Mouse (Mus musculus) ZHBTc4 (cell line): ENCODE results near the gene Lrrc58.

Source experiments
- DNase-seq: peaks from one replicate; pipeline ENCODE4 v3.0.0-alpha.2; 2011; ENCODE audit warnings: low read depth, low spot score

Gene Lrrc58

DNA sequence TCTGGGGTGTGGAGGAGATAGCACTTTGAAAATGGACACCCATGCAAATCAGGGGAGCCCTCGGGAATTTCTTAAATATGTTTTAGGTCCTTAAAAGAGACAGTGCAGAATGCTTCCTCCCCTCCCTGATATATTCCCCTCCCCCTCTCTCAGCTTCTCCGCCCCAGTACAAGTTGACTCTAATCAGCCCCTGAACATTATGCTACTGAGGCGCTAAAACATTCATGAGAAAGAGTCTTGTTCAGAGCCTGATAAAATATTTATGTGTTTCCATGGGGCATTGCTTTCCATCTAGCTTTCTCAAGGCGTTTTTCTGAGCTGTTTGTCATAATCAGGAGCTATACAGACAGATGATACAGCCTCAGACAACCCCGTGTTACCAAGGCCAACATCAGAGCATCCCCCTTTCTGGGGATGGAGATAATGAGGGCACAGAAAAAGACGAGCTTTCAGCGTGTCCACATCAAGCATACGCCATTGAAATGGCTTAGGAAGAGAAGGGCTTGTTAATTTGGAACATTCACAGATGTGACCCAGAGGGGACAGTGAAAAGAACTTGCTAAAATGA is 52.7 kb downstream of the Lrrc58 start:
- no peak for DNase-seq

DNA sequence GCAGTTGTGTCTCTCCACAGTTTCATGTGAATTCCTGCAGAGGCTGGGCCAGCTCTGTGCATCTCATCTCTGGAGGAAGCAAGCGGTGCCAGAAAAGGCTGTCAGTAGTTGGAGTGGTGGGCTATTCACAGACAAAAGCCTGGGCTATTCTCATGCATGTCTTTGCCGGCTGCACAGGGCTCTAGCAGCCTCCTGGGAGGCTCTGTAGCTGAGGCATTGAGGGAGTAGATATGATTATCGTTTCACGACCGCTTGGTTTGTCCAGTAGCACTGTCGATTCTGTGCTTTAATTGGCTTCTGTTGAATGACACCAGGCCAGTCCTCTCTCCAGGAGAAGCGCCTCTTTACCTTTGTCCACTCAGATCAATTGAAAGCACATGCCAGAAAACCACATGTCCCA is 57.9 kb downstream of the Lrrc58 start:
- DNase-seq: peak; percentile 14

DNA sequence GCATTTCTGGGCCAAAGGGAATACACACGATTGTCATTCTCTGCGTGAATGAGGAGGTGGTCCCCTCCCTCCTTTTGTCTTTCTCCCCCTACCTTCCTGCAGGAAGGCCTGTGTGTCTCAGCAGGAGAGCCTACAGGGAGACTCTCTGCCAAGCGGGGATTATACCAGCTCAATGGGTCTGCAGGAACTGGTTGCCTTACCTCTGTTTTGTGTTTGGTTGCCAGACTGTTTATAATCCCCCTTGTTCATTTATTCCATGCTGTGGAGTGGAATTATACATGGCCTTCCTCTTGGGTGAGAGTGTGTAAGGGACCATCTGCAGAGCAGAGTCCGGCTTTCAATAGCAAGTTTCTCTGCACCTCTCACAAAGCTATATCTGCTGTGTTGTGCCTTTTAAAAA is 58.9 kb downstream of the Lrrc58 start:
- no peak for DNase-seq

DNA sequence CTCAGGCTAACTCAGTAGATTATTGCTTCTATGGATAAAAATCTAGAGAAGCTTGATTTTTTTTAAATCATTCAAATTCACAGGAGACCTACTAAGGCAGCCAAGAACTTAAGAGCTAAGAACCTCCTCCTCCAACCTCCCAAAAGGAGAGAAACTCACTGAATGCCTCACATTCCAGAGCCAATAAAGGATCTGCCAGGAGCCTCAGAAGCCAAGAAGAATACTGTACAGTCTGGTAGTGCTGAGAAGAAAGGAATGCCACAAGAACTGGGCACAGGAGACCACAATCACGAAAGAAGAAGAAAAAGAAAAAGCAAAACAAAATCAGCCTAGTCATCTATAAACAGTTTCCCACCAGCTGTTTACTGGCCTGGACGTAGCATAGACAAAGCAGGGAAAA is 60.8 kb downstream of the Lrrc58 start:
- DNase-seq: peak; percentile 7

DNA sequence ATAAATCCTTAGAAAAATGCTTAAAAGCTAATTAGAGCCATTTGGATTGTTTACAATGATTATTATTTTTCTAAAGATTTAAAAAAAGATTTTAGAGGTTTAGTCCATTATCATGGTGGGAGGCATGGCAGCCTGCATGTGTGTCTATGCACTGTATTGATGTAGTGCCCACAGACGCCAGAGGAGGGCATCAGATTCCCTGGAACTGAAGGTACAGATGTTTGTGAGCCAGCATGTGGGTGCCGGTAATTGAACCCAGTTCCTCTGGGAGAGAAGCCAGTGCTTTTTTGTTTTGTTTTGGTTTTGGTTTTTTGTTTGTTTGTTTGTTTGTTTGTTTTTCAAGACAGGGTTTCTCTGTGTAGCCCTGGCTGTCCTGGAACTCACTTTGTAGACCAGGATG is 61.4 kb downstream of the Lrrc58 start:
- peak; percentile 73 for DNase-seq

DNA sequence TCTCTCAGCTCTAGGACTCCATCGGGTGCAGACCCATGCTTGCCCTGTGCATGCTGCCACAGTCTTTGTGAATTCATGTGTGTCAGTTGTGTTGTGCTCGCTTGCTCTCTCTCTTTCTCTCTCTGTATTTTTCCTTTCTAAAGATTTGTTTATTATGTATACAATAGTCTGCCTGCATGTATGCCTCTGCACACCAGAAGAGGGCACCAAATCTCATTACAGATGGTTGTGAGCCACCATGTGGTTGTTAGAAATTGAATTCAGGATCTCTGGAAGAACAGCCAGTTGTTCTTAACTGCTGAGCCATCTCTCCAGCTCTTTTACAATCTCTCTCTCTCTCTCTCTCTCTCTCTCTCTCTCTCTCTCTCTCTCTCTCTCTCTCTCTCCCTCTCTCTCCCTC is 66.7 kb downstream of the Lrrc58 start:
- no peak for DNase-seq

DNA sequence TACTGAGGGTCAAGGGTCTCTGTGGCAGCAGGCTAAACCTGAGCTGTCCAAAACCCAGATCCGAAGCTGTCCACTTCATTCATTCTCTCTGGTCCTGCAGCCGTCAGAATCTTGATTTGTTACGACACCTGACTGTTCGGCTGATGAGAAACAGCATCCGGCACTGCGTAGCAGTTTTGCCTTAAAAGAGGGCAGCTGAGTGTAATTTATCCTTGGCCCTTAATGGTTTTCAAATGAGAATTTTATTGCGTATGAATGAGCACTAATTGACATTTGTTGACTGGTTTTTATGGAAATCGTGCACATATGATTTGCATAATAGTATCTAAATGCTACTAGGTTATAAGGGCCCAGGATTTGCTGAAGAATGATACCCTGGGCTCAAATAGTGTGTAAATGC is 69.1 kb downstream of the Lrrc58 start:
- no peak for DNase-seq
